Comparison of ENCODE assay signal across 14 mouse cellular contexts in the genomic region with DNA sequence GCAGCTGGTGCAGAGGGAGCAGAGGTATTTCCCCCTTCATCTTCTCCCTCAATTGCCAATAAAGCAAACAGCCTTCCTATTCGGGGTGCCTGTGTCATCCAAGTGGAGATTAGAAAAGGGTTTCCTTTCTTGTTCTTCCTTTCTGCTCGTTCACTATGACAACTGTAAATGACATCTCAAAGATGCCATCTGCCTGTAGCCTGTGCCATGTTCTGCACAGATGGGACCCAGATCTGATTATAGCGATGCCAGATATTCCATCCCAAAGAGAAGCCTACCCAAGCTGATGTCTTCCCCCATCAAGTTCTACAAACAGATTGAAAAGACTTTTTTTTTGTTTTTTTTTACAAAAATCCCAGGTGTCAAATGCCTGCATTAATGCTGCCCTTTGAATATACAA. TPM values are rescaled to one million over a fixed set of nuclear protein-coding genes. Genes with fewer than 3 reads are reported as not detected.
DNase-seq lines count a peak whose midpoint lies in the region; ATAC-seq and TF ChIP-seq lines count a peak whose summit lies in the region.
"Had no signal": no experiment of that assay in that cellular context is flagged by ENCODE, and none has a peak within 500 bp of the region (broad histone marks: within the 10 kb centered on the region; RNA-seq: fewer than 3 reads in every experiment).

No protein-coding gene starts in this region.

- ATAC-seq in forebrain, embryonic 16.5 days = peak; percentile 77
- ATAC-seq in intestine, embryonic 15.5 days = no peak
- no peak for ATAC-seq in megakaryocyte, adult 5-6 weeks (ENCODE audit: poor library complexity, severe bottlenecking)

- peak; percentile 25 to 61 for DNase-seq in cerebellum, adult 2 months
- no peak for DNase-seq in cerebellum, adult 11 months
- peak; percentile 92 for DNase-seq in brain, adult 2 months (ENCODE audit: low read depth, low spot score)
- peak; percentile 90 for DNase-seq in layer of hippocampus, adult 9-11 months
- no peak for DNase-seq in adrenal gland, postnatal 4 days (ENCODE audit: low spot score in 2 of 2)
- DNase-seq: adrenal gland, adult 8-10 months; gastrocnemius, adult 2 months; thymus, postnatal 25 days had no signal

- WGBS in cerebellum, adult 2 months = 13% methylated on average over 3 of the region's 3 CpGs
- 41% methylated on average over 3 of the region's 3 CpGs for WGBS in forebrain, embryonic 16.5 days
- 81% methylated on average over 3 of the region's 3 CpGs for WGBS in intestine, embryonic 15.5 days

- H3K9ac ChIP-seq in forebrain, embryonic 16.5 days (replicated peaks; ENCODE audit: low read depth, low read length) = no peak overlapping the region
- H3K9ac ChIP-seq in intestine, embryonic 15.5 days = no peak overlapping the region
- H3K9ac ChIP-seq: heart, embryonic 13.5 days; hindbrain, embryonic 15.5 days; lung, embryonic 15.5 days had no signal

- no peak overlapping the region for H3K27ac ChIP-seq in cerebellum, adult 2 months (ENCODE audit: insufficient read depth, low read length)
- H3K27ac ChIP-seq in forebrain, embryonic 16.5 days (ENCODE audit: low read length) = 0 out of 2 replicates have a peak overlapping the region, but pooled peaks have one; percentile 43
- no peak overlapping the region for H3K27ac ChIP-seq in intestine, embryonic 15.5 days
- H3K27ac ChIP-seq: gastrocnemius, adult 2 months; heart, embryonic 13.5 days; hindbrain, embryonic 15.5 days; lung, embryonic 15.5 days had no signal

- no peak overlapping the region for H3K4me3 ChIP-seq in cerebellum, adult 2 months (replicated peaks; ENCODE audit: insufficient read depth, low read depth, low read length)
- no peak overlapping the region for H3K4me3 ChIP-seq in forebrain, embryonic 16.5 days (replicated peaks; ENCODE audit: low read length)
- no peak overlapping the region for H3K4me3 ChIP-seq in intestine, embryonic 15.5 days (replicated peaks)
- H3K4me3 ChIP-seq: gastrocnemius, adult 2 months; heart, embryonic 13.5 days; hindbrain, embryonic 15.5 days; lung, embryonic 15.5 days had no signal

- no peaks in the 10 kb centered on the region for H3K27me3 ChIP-seq in cerebellum, adult 2 months (ENCODE audit: control insufficient read depth, insufficient read depth, low read length)
- no peaks in the 10 kb centered on the region for H3K27me3 ChIP-seq in forebrain, embryonic 16.5 days (replicated peaks; ENCODE audit: control insufficient read depth, insufficient read depth, low read length)
- H3K27me3 ChIP-seq in intestine, embryonic 15.5 days (replicated peaks) = no peaks in the 10 kb centered on the region
- H3K27me3 ChIP-seq: heart, embryonic 13.5 days; hindbrain, embryonic 15.5 days; lung, embryonic 15.5 days had no signal

- H3K4me2 ChIP-seq in forebrain, embryonic 16.5 days (ENCODE audit: low read length) = no peak overlapping the region
- no peak overlapping the region for H3K4me2 ChIP-seq in intestine, embryonic 15.5 days (replicated peaks)
- H3K4me2 ChIP-seq: heart, embryonic 13.5 days; hindbrain, embryonic 15.5 days; lung, embryonic 15.5 days had no signal

- H3K36me3 ChIP-seq in forebrain, embryonic 16.5 days (ENCODE audit: control insufficient read depth, insufficient read depth) = no peaks in the 10 kb centered on the region
- no peaks in the 10 kb centered on the region for H3K36me3 ChIP-seq in intestine, embryonic 15.5 days
- H3K36me3 ChIP-seq: hindbrain, embryonic 15.5 days; lung, embryonic 15.5 days had no signal

- TF ChIP-seq CTCF in cerebellum, adult 2 months (IDR thresholded peaks at IDR 0.05; ENCODE audit: borderline replicate concordance, insufficient read depth, low read depth, low read length) = no peak

- H3K4me1 ChIP-seq in cerebellum, adult 2 months (ENCODE audit: control insufficient read depth, insufficient read depth, low read length) = peaks cover 14% of the 10 kb centered on the region
- peaks cover 35% of the 10 kb centered on the region for H3K4me1 ChIP-seq in forebrain, embryonic 16.5 days (replicated peaks; ENCODE audit: control insufficient read depth, insufficient read depth, low read length)
- peaks cover 11% of the 10 kb centered on the region for H3K4me1 ChIP-seq in intestine, embryonic 15.5 days (replicated peaks)

- H3K9me3 ChIP-seq in forebrain, embryonic 16.5 days (ENCODE audit: control insufficient read depth, low read length) = no peaks in the 10 kb centered on the region
- H3K9me3 ChIP-seq in intestine, embryonic 15.5 days = no peaks in the 10 kb centered on the region
- H3K9me3 ChIP-seq: heart, embryonic 13.5 days; hindbrain, embryonic 15.5 days; lung, embryonic 15.5 days had no signal

- no peak for TF ChIP-seq POLR2A in cerebellum, adult 2 months (IDR thresholded peaks at IDR 0.05; ENCODE audit: borderline replicate concordance, insufficient read depth, low read length)

RNA-seq across cellular contexts. Expression of gene Susd1, which starts 54.6 kb away (rescaled TPM):
- 3.5 and 4.0 TPM in 2 replicates for polyA plus RNA-seq in cerebellum, adult 2 months (2012; rRNA removed)
- 0.84 and 1.8 TPM in 2 replicates for polyA plus RNA-seq in forebrain, embryonic 16.5 days (2015; fragmentation: Nextera tagmentation; extraction: Ambion mirVana)
- total RNA-seq in adrenal gland, postnatal 4 days (2021) = 10 to 100 TPM in 1 of 2 experiments, 1 to 10 TPM in 1; 9.7 to 10.8 TPM
- polyA plus RNA-seq in intestine, embryonic 15.5 days (2015; fragmentation: Nextera tagmentation; extraction: Ambion mirVana) = 10.8 and 11.2 TPM in 2 replicates
- 16.3 and 24.0 TPM in 2 replicates for total RNA-seq in megakaryocyte, adult 5-6 weeks (2015)
- 33.6 and 33.9 TPM in 2 replicates for total RNA-seq in megakaryocyte, adult 5-6 weeks (2017)

Comparison
In these comparisons a context has a peak if more than half of its experiments do, and no peak if none do; other contexts are left out.
1. DNase-seq: peak in cerebellum, adult 2 months (2 of 2), brain, adult 2 months (single experiment) and layer of hippocampus, adult 9-11 months (single experiment); none in cerebellum, adult 11 months (single experiment) and adrenal gland, postnatal 4 days (0 of 2).